Mouse (Mus musculus) neural tube, embryonic 15.5 days (tissue): ENCODE data around the gene Lect2. TPM values are rescaled to one million over a fixed set of nuclear protein-coding genes. Genes with fewer than 3 reads are reported as not detected.

Source experiments
- ATAC-seq: fragments of 200-750 bp; cut with Nextera tagmentation; 2 replicates; pipeline ENCODE4 v1.8.0; 2017; ENCODE audit warnings: mild to moderate bottlenecking, moderate TSS enrichment, moderate library complexity; ENCODE audit not compliant: low FRiP score
- H3K27ac ChIP-seq: fragments of 300-500 bp; sonication (generic); replicated peaks from 2 replicates; pipeline ENCODE4 v1.5.1; 2015; ENCODE audit warnings: mild to moderate bottlenecking, inconsistent platforms
- H3K27me3 ChIP-seq: fragments of 300-500 bp; sonication (generic); replicated peaks from 2 replicates; pipeline ENCODE4 v1.6.1; 2015; ENCODE audit warnings: inconsistent platforms
- H3K36me3 ChIP-seq: fragments of 300-500 bp; sonication (generic); 2 replicates; pipeline ENCODE4 v1.6.1; 2015; ENCODE audit warnings: inconsistent platforms
- H3K4me1 ChIP-seq: fragments of 300-500 bp; sonication (generic); 2 replicates; pipeline ENCODE4 v1.6.1; 2015; ENCODE audit warnings: inconsistent platforms
- H3K4me2 ChIP-seq: fragments of 300-500 bp; sonication (generic); 2 replicates; pipeline ENCODE4 v1.6.1; 2015; ENCODE audit warnings: inconsistent platforms, mild to moderate bottlenecking, moderate library complexity
- H3K4me3 ChIP-seq: fragments of 300-500 bp; sonication (generic); replicated peaks from 2 replicates; pipeline ENCODE4 v1.5.1; 2015; ENCODE audit warnings: mild to moderate bottlenecking, inconsistent platforms
- H3K9ac ChIP-seq: fragments of 300-500 bp; sonication (generic); replicated peaks from 2 replicates; pipeline ENCODE4 v1.6.1; 2015; ENCODE audit warnings: mild to moderate bottlenecking, inconsistent platforms
- H3K9me3 ChIP-seq: fragments of 300-500 bp; sonication (generic); replicated peaks from 2 replicates; pipeline ENCODE4 v1.6.1; 2016; ENCODE audit warnings: inconsistent platforms
- WGBS: fragments of 180-500 bp; shearing (Covaris S2); methylation state at CpG from one replicate; pipeline ENCODE4 v1.1.7; 2015; ENCODE audit warnings: mixed read lengths; 5-methylcytosine and 5-hydroxymethylcytosine counted together
- polyA plus RNA-seq: library from polyadenylated mRNA; unstranded; fragments of >200 nt; fragmentation: Nextera tagmentation; extraction: Ambion mirVana; gene quantifications from 2 replicates; pipeline ENCODE4 v1.2.1, GENCODE M21; 2015

Lect2 gene
- polyA plus RNA-seq, 1 experiment from 2014 or later: not detected

DNA sequence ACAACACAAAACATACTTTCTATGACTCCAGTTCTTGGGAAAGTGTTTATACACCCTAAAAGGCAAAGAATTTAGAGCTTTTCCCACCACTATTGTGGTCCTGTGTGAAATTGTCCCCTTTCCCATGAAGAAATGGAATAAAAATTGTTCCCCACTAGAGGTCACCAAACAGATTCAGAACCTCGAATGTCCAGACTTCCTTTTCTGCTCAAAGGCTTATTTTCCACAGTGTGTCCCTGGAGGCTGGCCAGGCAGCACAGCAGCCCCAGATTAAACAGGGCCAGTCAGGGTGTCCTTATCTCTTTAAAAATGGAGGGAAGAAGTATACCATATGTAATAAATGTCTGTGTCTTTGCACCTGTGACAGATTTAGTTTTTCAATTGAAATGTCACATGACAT lies 7.7 kb upstream of the Lect2 start:
- WGBS: 9% methylated on average over 1 of the region's 1 CpGs
- 0 out of 2 replicates have a peak, but pooled peaks have one; percentile 28 for ATAC-seq
- no peak overlapping the region for H3K4me2 ChIP-seq
- H3K36me3 ChIP-seq: no peaks in the 10 kb centered on the region
- H3K4me1 ChIP-seq: peaks cover 5% of the 10 kb centered on the region; the same call in 1 of the 2 replicates
- no peak overlapping the region for H3K9ac ChIP-seq
- H3K4me3 ChIP-seq: no peak overlapping the region
- no peaks in the 10 kb centered on the region for H3K27me3 ChIP-seq
- H3K9me3 ChIP-seq: no peaks in the 10 kb centered on the region
- H3K27ac ChIP-seq: no peak overlapping the region

DNA sequence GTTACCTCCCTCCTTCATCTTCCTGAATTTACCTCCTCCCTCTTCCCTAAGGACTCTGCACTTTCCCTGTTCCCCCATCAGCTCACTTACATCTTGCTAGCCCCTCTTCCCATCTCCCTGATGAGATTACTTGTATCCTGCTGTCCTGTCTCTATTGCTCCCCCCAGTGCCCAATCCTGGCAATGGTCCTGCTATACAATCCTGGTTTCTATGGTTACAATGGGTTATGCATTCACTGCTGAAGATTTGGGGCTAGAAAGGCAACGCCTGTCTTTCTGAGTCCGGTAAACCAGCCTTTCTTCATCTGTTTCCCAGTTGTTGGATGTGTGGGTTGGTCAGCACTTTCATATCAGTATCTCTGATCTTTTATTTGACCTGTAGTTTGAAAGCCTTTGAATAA lies 6.1 kb upstream of the Lect2 start:
- WGBS: 4% methylated on average over 2 of the region's 2 CpGs
- Histone ChIP-seq H3K4me2 (no peak overlapping the region), H3K27ac (no peak overlapping the region), H3K9me3 (no peaks in the 10 kb centered on the region), H3K4me1 (peaks cover 5% of the 10 kb centered on the region; the same call in 1 of the 2 replicates), H3K36me3 (no peaks in the 10 kb centered on the region), H3K4me3 (no peak overlapping the region), H3K9ac (no peak overlapping the region), H3K27me3 (no peaks in the 10 kb centered on the region)
- peak; percentile 38; the same call in 1 of the 2 replicates for ATAC-seq

DNA sequence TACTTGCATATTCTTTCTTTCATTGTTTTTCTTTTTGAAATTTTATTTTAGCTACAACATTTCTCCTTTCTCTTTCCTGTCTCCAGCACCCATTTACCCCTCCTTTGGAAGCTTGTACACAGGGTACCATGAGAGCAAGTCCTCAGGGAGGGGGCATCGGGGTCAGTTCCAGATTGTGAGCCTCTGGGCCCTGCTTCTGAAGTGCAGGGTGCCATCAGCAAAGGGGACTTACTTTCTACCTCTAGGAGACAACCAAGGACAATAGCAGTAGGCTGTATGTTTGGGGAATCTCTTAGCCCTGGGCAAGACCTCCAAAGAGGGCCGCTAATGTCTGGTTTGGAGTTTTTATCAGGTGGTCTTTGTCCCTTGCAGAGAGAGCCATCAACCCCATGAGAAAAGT lies 5.6 kb upstream of the Lect2 start:
- no peak for ATAC-seq
- Histone ChIP-seq H3K4me2 (no peak overlapping the region), H3K4me3 (no peak overlapping the region), H3K36me3 (no peaks in the 10 kb centered on the region), H3K9me3 (no peaks in the 10 kb centered on the region), H3K27me3 (no peaks in the 10 kb centered on the region), H3K27ac (no peak overlapping the region), H3K4me1 (peaks cover 5% of the 10 kb centered on the region; the same call in 1 of the 2 replicates), H3K9ac (no peak overlapping the region)
- WGBS: 66% methylated on average over 2 of the region's 2 CpGs

DNA sequence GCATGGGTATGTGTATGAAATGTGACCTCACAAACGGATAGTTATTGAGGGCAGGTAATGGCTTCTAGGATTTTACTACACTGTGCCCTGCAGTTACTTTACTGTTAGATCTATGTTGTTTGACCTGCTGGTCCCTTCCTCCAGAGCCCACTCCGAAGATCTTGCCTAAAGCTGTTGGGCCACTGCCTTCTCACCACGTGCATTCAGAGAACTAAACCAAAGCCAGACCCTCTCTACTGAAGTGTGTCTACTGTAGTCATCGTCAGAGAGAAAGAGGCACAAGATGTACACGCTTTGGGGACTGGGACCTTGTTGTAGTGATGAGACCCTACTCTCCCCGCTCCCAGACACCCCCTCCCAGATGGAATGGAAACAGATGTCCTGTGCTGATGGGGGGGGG lies 3.4 kb upstream of the Lect2 start:
- 83% methylated on average over 6 of the region's 6 CpGs for WGBS
- Histone ChIP-seq H3K4me2 (no peak overlapping the region), H3K4me1 (peaks cover 5% of the 10 kb centered on the region; the same call in 1 of the 2 replicates), H3K27me3 (no peaks in the 10 kb centered on the region), H3K36me3 (no peaks in the 10 kb centered on the region), H3K9me3 (no peaks in the 10 kb centered on the region), H3K9ac (no peak overlapping the region), H3K4me3 (no peak overlapping the region), H3K27ac (no peak overlapping the region)
- ATAC-seq: no peak

DNA sequence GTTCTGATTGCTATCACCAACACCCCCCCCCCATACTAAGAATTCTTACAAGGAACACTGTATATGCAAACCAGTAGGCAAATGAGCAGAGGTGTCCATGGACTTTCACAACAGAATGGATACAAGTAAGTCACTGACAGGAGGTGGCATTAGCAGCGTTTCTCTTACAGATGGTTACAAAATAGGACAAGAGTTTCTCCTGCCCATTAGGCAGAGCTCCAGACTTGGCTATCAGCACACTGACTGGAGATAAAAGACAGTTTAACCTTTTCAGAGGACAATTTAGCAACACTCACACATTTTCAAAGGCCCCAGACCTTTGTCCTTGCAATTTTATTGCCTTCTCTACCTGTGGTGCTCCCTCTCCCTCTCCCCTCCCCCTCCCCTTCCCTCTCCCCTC lies 2.3 kb upstream of the Lect2 start:
- no peak overlapping the region for H3K27ac ChIP-seq
- no peak overlapping the region for H3K4me2 ChIP-seq
- 5% methylated on average over 1 of the region's 1 CpGs for whole genome bisulfite sequencing
- no peaks in the 10 kb centered on the region for H3K9me3 ChIP-seq
- no peak for ATAC-seq
- H3K27me3 ChIP-seq: no peaks in the 10 kb centered on the region
- peaks cover 5% of the 10 kb centered on the region; the same call in 1 of the 2 replicates for H3K4me1 ChIP-seq
- no peak overlapping the region for H3K9ac ChIP-seq
- H3K4me3 ChIP-seq: no peak overlapping the region
- no peaks in the 10 kb centered on the region for H3K36me3 ChIP-seq

DNA sequence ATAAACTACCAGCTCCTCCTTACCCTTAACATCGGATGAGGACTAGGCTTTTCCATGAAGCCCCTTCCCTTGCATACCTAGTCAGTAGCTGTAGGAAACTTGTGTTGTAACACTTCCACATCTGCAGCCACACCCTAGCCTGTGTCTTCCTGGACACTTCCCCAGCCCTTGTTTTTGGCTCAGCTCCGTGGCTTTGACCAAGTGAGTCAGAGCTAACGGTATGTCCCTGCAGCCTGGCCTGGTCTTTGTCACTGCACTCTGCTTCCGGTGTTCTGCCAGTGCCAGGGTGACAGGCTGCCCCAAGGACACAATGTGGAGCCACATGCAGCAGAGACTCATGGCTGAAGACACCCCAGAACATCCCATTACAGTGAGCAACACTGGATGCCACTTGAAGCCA lies 1.1 kb upstream of the Lect2 start:
- Histone ChIP-seq H3K4me2 (no peak overlapping the region), H3K4me1 (peaks cover under 1% of the 10 kb centered on the region; the same call in 1 of the 2 replicates), H3K4me3 (no peak overlapping the region), H3K27ac (no peak overlapping the region), H3K9ac (no peak overlapping the region), H3K27me3 (no peaks in the 10 kb centered on the region), H3K9me3 (no peaks in the 10 kb centered on the region), H3K36me3 (no peaks in the 10 kb centered on the region)
- WGBS: 65% methylated on average over 4 of the region's 4 CpGs
- ATAC-seq: no peak

DNA sequence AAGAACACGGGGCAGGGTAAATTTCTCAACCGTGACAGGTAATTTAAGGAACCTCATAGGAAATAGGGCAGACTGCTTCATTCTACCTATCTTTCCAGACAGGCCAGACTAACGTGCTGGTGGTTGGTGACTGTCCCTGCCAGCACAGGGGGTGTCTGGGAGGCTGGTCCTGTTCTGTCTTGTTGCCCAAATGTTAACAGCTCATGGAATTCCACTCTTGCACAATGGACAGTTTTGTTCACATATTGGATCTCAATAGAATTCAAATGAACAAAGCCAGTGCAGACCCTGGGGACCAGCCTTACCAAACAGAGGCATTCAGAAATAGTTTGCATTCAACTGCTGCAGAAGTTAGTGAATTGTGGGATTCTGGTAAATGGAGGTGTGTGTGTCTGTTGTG lies 3.3 kb downstream of the Lect2 start:
- no peak overlapping the region for H3K27ac ChIP-seq
- no peaks in the 10 kb centered on the region for H3K4me1 ChIP-seq
- no peaks in the 10 kb centered on the region for H3K9me3 ChIP-seq
- ATAC-seq: no peak
- no peaks in the 10 kb centered on the region for H3K36me3 ChIP-seq
- no peak overlapping the region for H3K4me3 ChIP-seq
- H3K4me2 ChIP-seq: no peak overlapping the region
- H3K9ac ChIP-seq: no peak overlapping the region
- 51% methylated on average over 3 of the region's 3 CpGs for WGBS
- H3K27me3 ChIP-seq: no peaks in the 10 kb centered on the region

GRCm38 (mm10) chr13:56543805-56544204 lies 4.5 kb downstream of the Lect2 start:
- no peaks in the 10 kb centered on the region for H3K27me3 ChIP-seq
- H3K27ac ChIP-seq: no peak overlapping the region
- H3K4me2 ChIP-seq: no peak overlapping the region
- 56% methylated on average over 9 of the region's 9 CpGs for WGBS
- H3K9ac ChIP-seq: no peak overlapping the region
- no peaks in the 10 kb centered on the region for H3K36me3 ChIP-seq
- H3K4me1 ChIP-seq: no peaks in the 10 kb centered on the region
- no peaks in the 10 kb centered on the region for H3K9me3 ChIP-seq
- ATAC-seq: no peak
- no peak overlapping the region for H3K4me3 ChIP-seq

DNA sequence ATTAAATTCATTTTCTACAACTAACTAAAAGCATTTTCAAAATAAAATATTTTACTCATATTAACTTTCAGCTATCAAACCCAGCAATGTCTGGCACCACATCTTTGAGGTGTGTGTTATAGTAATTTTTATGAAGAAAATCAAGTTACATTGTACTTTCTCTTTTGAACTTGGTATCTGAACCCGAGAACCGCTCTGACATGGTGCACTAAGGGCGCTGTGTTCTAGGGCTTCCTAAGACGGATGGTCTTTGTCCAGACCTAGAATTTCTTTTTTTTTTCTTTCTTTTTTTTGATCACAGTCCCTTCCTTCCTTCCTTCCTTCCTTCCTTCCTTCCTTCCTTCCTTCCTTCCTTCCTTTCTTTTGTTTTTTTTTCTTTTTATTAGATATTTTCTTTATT lies 8.5 kb downstream of the Lect2 start:
- no peak overlapping the region for H3K9ac ChIP-seq
- no peaks in the 10 kb centered on the region for H3K4me1 ChIP-seq
- H3K36me3 ChIP-seq: no peaks in the 10 kb centered on the region
- H3K4me3 ChIP-seq: no peak overlapping the region
- WGBS: 95% methylated on average over 4 of the region's 4 CpGs
- H3K9me3 ChIP-seq: 0 out of 2 replicates have a peak, but pooled peaks cover 2% of the 10 kb centered on the region
- no peak overlapping the region for H3K4me2 ChIP-seq
- ATAC-seq: no peak
- no peak overlapping the region for H3K27ac ChIP-seq
- no peaks in the 10 kb centered on the region for H3K27me3 ChIP-seq

DNA sequence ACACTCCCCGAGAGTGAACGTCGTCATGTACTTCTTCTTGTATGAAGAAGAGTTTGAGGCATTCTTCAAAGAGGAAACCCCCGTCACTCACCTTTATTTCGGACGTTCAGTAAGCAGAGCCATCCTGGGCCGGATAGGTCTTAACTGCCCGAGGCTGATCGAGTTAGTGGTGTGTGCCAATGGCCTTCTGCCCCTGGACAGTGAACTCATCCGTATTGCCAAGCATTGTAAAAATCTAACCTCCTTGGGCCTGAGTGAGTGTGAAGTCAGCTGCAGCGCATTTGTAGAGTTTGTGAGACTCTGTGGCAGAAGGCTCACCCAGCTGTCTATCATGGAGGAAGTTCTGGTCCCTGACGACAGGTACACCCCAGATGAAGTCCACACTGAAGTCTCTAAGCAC lies 11.3 kb downstream of the Lect2 start:
- Histone ChIP-seq H3K4me2 (no peak overlapping the region), H3K9ac (no peak overlapping the region), H3K4me1 (no peaks in the 10 kb centered on the region), H3K9me3 (0 out of 2 replicates have a peak, but pooled peaks cover 3% of the 10 kb centered on the region), H3K36me3 (no peaks in the 10 kb centered on the region), H3K4me3 (no peak overlapping the region), H3K27ac (no peak overlapping the region), H3K27me3 (no peaks in the 10 kb centered on the region)
- 93% methylated on average over 12 of the region's 12 CpGs for WGBS
- no peak for ATAC-seq

DNA sequence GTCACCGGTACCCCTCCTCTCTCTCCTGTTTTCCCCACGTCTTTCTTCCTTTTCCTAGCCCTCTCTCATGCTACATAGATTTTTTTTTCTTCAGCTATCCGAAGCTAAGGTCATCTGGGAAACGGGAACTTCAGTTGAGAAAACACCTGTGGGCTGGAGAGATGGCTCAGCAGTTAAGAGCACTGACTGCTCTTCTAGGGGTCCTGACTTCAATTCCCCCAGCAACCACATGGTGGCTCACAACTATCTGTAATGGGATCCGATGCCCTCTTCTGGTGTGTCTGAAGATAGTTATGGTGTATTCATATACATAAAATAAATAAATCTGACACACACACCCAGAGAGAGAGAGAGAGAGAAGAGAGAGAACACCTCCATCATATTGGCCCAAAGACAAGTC lies 12.7 kb downstream of the Lect2 start:
- H3K4me3 ChIP-seq: no peak overlapping the region
- ATAC-seq: no peak
- no peaks in the 10 kb centered on the region for H3K27me3 ChIP-seq
- H3K4me1 ChIP-seq: no peaks in the 10 kb centered on the region
- H3K9ac ChIP-seq: no peak overlapping the region
- no peak overlapping the region for H3K27ac ChIP-seq
- 0 out of 2 replicates have a peak, but pooled peaks cover 3% of the 10 kb centered on the region for H3K9me3 ChIP-seq
- H3K4me2 ChIP-seq: no peak overlapping the region
- H3K36me3 ChIP-seq: no peaks in the 10 kb centered on the region
- 76% methylated on average over 5 of the region's 5 CpGs for WGBS

GRCm38 (mm10) chr13:56534931-56535330 lies 13.4 kb downstream of the Lect2 start:
- Histone ChIP-seq H3K4me2 (no peak overlapping the region), H3K9ac (no peak overlapping the region), H3K27me3 (no peaks in the 10 kb centered on the region), H3K36me3 (no peaks in the 10 kb centered on the region), H3K4me3 (no peak overlapping the region), H3K9me3 (0 out of 2 replicates have a peak, but pooled peaks cover 3% of the 10 kb centered on the region), H3K4me1 (no peaks in the 10 kb centered on the region), H3K27ac (no peak overlapping the region)
- ATAC-seq: no peak
- 87% methylated on average over 5 of the region's 5 CpGs for WGBS

DNA sequence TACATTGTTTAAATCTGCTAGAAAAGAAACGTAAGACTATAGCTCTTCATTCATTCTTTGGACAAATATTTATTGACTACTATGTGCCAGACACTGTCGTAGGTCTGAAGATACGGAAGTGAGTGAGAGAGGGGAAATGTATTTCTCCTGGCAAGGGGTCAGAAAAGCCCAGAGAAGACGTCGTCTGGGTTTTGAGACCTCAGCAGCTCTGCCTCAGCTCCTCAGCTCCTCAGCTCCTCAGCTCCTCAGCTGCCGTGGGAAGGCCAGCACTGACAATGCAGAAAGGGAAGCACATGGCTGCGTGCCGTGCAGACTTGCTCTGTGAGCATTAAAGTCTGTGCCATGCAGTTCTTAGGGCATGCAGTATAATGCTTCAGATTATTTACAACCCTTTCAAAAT lies 18.6 kb downstream of the Lect2 start:
- no peaks in the 10 kb centered on the region for H3K9me3 ChIP-seq
- H3K9ac ChIP-seq: no peak overlapping the region
- H3K27me3 ChIP-seq: no peaks in the 10 kb centered on the region
- 52% methylated on average over 8 of the region's 8 CpGs for WGBS
- H3K4me3 ChIP-seq: no peak overlapping the region
- H3K36me3 ChIP-seq: no peaks in the 10 kb centered on the region
- no peaks in the 10 kb centered on the region for H3K4me1 ChIP-seq
- no peak overlapping the region for H3K27ac ChIP-seq
- no peak overlapping the region for H3K4me2 ChIP-seq
- no peak for ATAC-seq
